Mouse (Mus musculus): Measurements from ENCODE around the gene Sez6. TPM values are rescaled to one million over a fixed set of nuclear protein-coding genes. Genes with fewer than 3 reads are reported as not detected.

Gene Sez6
- polyA plus RNA-seq, 1 experiment = 8.3 TPM

GRCm38 (mm10) chr11:77973520-77973919, 42.9 kb downstream of the Sez6 start:
- no peaks in the 10 kb centered on the region for H3K36me3 ChIP-seq (ENCODE audit: control insufficient read depth, insufficient read depth, low read length)
- no peaks in the 10 kb centered on the region for H3K27me3 ChIP-seq (ENCODE audit: control insufficient read depth, insufficient read depth, low read length)
- no peaks in the 10 kb centered on the region for H3K4me1 ChIP-seq (ENCODE audit: control insufficient read depth, insufficient read depth, low read length)
- H3K27ac ChIP-seq (ENCODE audit: control insufficient read depth, insufficient read depth, low read depth, low read length) = no peak overlapping the region
- H3K4me3 ChIP-seq (ENCODE audit: control insufficient read depth, low read depth, low read length) = no peak overlapping the region
- TF ChIP-seq CTCF (IDR thresholded peaks at IDR 0.05; ENCODE audit: control insufficient read depth, insufficient read depth, insufficient replicate concordance, low read depth, low read length) (no peak), POLR2A (IDR thresholded peaks at IDR 0.05; ENCODE audit: control insufficient read depth, low read depth, low read length) (no peak)

GRCm38 (mm10) chr11:77974325-77974724, 43.7 kb downstream of the Sez6 start:
- Histone ChIP-seq H3K27ac (ENCODE audit: control insufficient read depth, insufficient read depth, low read depth, low read length) (no peak overlapping the region), H3K27me3 (ENCODE audit: control insufficient read depth, insufficient read depth, low read length) (no peaks in the 10 kb centered on the region), H3K4me1 (ENCODE audit: control insufficient read depth, insufficient read depth, low read length) (no peaks in the 10 kb centered on the region), H3K4me3 (ENCODE audit: control insufficient read depth, low read depth, low read length) (no peak overlapping the region), H3K36me3 (ENCODE audit: control insufficient read depth, insufficient read depth, low read length) (no peaks in the 10 kb centered on the region)
- no peak for TF ChIP-seq POLR2A (IDR thresholded peaks at IDR 0.05; ENCODE audit: control insufficient read depth, low read depth, low read length)
- no peak for TF ChIP-seq CTCF (IDR thresholded peaks at IDR 0.05; ENCODE audit: control insufficient read depth, insufficient read depth, insufficient replicate concordance, low read depth, low read length)

- Histone ChIP-seq H3K27me3 (ENCODE audit: control insufficient read depth, insufficient read depth, low read length) (no peaks in the 10 kb centered on the region), H3K36me3 (ENCODE audit: control insufficient read depth, insufficient read depth, low read length) (no peaks in the 10 kb centered on the region), H3K4me1 (ENCODE audit: control insufficient read depth, insufficient read depth, low read length) (no peaks in the 10 kb centered on the region), H3K27ac (ENCODE audit: control insufficient read depth, insufficient read depth, low read depth, low read length) (no peak overlapping the region), H3K4me3 (ENCODE audit: control insufficient read depth, low read depth, low read length) (no peak overlapping the region)
- no peak for TF ChIP-seq POLR2A (IDR thresholded peaks at IDR 0.05; ENCODE audit: control insufficient read depth, low read depth, low read length)
- no peak for TF ChIP-seq CTCF (IDR thresholded peaks at IDR 0.05; ENCODE audit: control insufficient read depth, insufficient read depth, insufficient replicate concordance, low read depth, low read length)
Observed at GRCm38 (mm10) chr11:77975873-77976272, 45.3 kb downstream of the Sez6 start.

- Histone ChIP-seq H3K27me3 (ENCODE audit: control insufficient read depth, insufficient read depth, low read length) (no peaks in the 10 kb centered on the region), H3K27ac (ENCODE audit: control insufficient read depth, insufficient read depth, low read depth, low read length) (no peak overlapping the region), H3K36me3 (ENCODE audit: control insufficient read depth, insufficient read depth, low read length) (no peaks in the 10 kb centered on the region), H3K4me3 (ENCODE audit: control insufficient read depth, low read depth, low read length) (no peak overlapping the region), H3K4me1 (ENCODE audit: control insufficient read depth, insufficient read depth, low read length) (no peaks in the 10 kb centered on the region; the same call in 1 of the 2 replicates)
- TF ChIP-seq POLR2A (IDR thresholded peaks at IDR 0.05; ENCODE audit: control insufficient read depth, low read depth, low read length) (no peak), CTCF (IDR thresholded peaks at IDR 0.05; ENCODE audit: control insufficient read depth, insufficient read depth, insufficient replicate concordance, low read depth, low read length) (no peak)
Observed at GRCm38 (mm10) chr11:77978161-77978560, 47.6 kb downstream of the Sez6 start.

- no peak overlapping the region for H3K27ac ChIP-seq (ENCODE audit: control insufficient read depth, insufficient read depth, low read depth, low read length)
- no peaks in the 10 kb centered on the region for H3K27me3 ChIP-seq (ENCODE audit: control insufficient read depth, insufficient read depth, low read length)
- H3K4me1 ChIP-seq (ENCODE audit: control insufficient read depth, insufficient read depth, low read length) = peaks cover 5% of the 10 kb centered on the region
- no peak overlapping the region for H3K4me3 ChIP-seq (ENCODE audit: control insufficient read depth, low read depth, low read length)
- no peaks in the 10 kb centered on the region for H3K36me3 ChIP-seq (ENCODE audit: control insufficient read depth, insufficient read depth, low read length)
- no peak for TF ChIP-seq POLR2A (IDR thresholded peaks at IDR 0.05; ENCODE audit: control insufficient read depth, low read depth, low read length)
- TF ChIP-seq CTCF (IDR thresholded peaks at IDR 0.05; ENCODE audit: control insufficient read depth, insufficient read depth, insufficient replicate concordance, low read depth, low read length) = no peak
Observed at GRCm38 (mm10) chr11:77979221-77979809, 48.7 kb downstream of the Sez6 start.

- no peaks in the 10 kb centered on the region for H3K36me3 ChIP-seq (ENCODE audit: control insufficient read depth, insufficient read depth, low read length)
- no peaks in the 10 kb centered on the region for H3K27me3 ChIP-seq (ENCODE audit: control insufficient read depth, insufficient read depth, low read length)
- H3K4me3 ChIP-seq (ENCODE audit: control insufficient read depth, low read depth, low read length) = no peak overlapping the region
- TF ChIP-seq POLR2A (IDR thresholded peaks at IDR 0.05; ENCODE audit: control insufficient read depth, low read depth, low read length) (no peak), CTCF (IDR thresholded peaks at IDR 0.05; ENCODE audit: control insufficient read depth, insufficient read depth, insufficient replicate concordance, low read depth, low read length) (no peak)
- H3K4me1 ChIP-seq (ENCODE audit: control insufficient read depth, insufficient read depth, low read length) = peaks cover 9% of the 10 kb centered on the region
- no peak overlapping the region for H3K27ac ChIP-seq (ENCODE audit: control insufficient read depth, insufficient read depth, low read depth, low read length)
Observed at GRCm38 (mm10) chr11:77980281-77981204, 49.9 kb downstream of the Sez6 start.

Measured in testis, adult 2 months (tissue).